Mouse (Mus musculus) common myeloid progenitor, adult 5-6 weeks (primary cell): ENCODE measurements at regions not wholly inside any gene's neighbourhood (a gene's known extent, or its start where the extent isn't known, plus 50 kb on each side); places are given as distances from the start of the nearest gene placed in this dataset.
A peak's percentile ranks its signal among the peaks of the same experiment; 100 is the strongest.

ENCODE experiments used
- ATAC-seq: replicated peaks from 2 replicates; pipeline ENCODE4 v1.8.0; 2016; ENCODE audit warnings: low read depth, mild to moderate bottlenecking, moderate TSS enrichment, inconsistent platforms; ENCODE audit not compliant: poor library complexity, severe bottlenecking

DNA sequence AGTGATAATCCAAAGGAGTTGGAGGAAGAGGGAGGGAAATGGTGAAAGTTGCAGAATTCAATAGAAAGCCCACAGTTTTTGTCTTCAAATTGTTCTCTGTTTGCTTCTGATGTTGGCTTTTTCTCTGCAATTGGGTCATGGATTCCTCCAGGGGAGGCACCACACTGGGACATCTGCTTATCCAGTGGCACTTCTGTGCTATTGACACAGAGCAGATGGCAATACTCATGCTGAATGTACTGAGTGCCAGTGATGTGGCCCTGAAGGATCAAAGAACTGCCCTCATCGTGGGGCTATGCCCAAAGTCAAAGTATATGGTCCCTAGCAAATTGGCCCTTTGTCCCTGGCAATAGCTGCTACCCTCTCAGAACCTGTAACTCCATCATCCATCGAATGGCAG lies 918.9 kb upstream of the Fam160b2 start:
- ATAC-seq: no peak

DNA sequence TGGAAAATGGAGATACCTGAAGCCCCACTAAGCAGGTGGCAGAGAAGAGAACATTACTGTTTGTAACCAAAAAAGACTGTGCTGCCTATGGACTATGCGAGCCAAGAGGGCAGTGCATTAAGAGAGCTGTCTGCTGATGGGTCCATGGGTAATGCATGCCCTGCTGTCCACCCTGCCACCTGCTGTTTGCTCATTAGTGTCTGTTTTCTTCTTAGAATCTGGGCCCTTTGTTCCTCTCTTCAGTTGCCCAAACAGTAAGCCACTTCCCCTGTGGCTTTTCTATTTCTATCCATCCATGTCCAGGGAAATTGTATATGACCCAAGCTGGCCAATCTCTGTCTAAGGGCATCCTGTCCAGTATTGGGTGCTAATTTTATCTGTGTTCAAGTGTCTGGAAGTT lies 901.2 kb upstream of the Fam160b2 start:
- no peak for ATAC-seq

GRCm38 (mm10) chr14:71491201-71491600 lies 891.6 kb upstream of the Fam160b2 start:
- no peak for ATAC-seq

GRCm38 (mm10) chr14:71486176-71486970 lies 886.7 kb upstream of the Fam160b2 start:
- ATAC-seq: no peak

DNA sequence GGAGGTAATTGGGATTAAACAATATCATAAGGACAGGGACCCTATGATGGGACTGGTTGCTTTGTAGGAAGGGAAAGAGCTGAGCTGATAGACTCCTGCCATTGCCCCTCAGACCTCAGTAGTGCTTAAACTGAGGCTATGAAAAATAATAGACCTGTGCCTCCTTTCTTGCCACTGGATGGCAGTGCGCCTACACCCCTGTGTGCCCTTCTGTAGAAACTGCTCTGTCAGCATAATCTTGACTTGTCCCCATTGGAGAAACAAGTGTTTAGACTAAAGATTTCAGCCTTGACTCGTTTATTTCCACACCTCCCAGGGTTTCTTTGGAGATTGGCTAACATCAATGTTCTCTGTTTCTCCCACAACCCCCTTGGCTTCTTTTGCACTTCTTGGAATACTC lies 876.0 kb upstream of the Fam160b2 start:
- ATAC-seq: peak; percentile 77

GRCm38 (mm10) chr14:71473907-71474306 lies 874.3 kb upstream of the Fam160b2 start:
- ATAC-seq: no peak

- ATAC-seq: no peak
These were observed 832.7 kb upstream of the Fam160b2 start for GRCm38 (mm10) chr14:71432364-71432763.
